18 mouse cellular contexts compared by ENCODE assay signal in the genomic region with DNA sequence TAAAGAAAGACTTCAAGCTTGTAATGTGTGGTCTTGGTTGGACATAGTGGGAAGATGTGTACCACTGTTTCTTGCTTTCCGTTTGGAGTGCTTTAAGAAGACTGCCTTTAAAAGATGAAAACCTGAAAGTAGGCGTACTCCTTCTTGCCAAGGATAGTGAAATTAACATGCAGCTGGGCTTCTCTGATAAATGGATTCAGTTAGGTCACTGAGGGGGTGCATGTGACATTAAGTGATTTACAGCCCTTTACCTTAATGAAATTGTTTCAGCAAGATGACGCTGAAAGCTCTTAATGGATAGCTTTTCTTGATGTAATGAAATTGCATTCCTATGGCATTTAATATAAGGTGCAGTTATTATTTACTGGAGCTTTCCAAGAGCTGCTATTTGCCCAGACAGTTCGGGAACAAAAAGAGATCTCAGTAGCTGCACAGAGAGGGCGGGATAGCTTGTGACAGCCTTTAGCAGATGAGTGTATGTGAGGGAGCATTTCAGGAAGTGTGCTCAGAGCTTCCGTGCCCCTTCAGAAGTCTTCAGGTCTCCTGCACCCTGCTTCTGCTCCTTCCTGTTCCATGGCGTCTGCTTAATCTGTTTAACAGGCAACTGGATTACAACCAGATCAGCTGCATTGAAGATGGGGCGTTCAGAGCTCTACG.
DNase-seq lines count a peak whose midpoint lies in the region; ATAC-seq lines count a peak whose summit lies in the region.
"Had no signal": no experiment of that assay in that cellular context is flagged by ENCODE, and none has a peak within 500 bp of the region (broad histone marks: within the 10 kb centered on the region; RNA-seq: fewer than 3 reads in every experiment).

No protein-coding gene starts in this region.

- H3K9ac ChIP-seq in hindbrain, embryonic 11.5 days (ENCODE audit: low read depth, low read length): no peak overlapping the region
- H3K9ac ChIP-seq: forebrain, embryonic 12.5 days; limb, embryonic 15.5 days; midbrain, embryonic 13.5 days had no signal

- peak; percentile 73 for DNase-seq in MN1 (ENCODE audit: low spot score)
- peak; percentile 6 for DNase-seq in c-Kit-positive CD71-negative TER-119-negative erythroid progenitor cells, embryonic 14.5 days (ENCODE audit: low read depth)
- DNase-seq in hindbrain, embryonic 11.5 days (ENCODE audit: low spot score): no peak
- peak; percentile 54 for DNase-seq in mesoderm, embryonic 11.5 days (ENCODE audit: low read depth, low spot score)
- DNase-seq in gastrocnemius, postnatal 14 days: no peak
- DNase-seq in left cerebral cortex, adult 9 months (ENCODE audit: low spot score in 2 of 2): no peak
- no peak for DNase-seq in cerebellum, adult 18-20 months
- DNase-seq: adrenal gland, postnatal 10 days; cerebellum, adult 11-12 months; cerebellum, postnatal 25 days; gastrocnemius, postnatal 25 days; kidney, adult 11 months; layer of hippocampus, postnatal 36 days had no signal

- H3K4me1 ChIP-seq in hindbrain, embryonic 11.5 days (replicated peaks; ENCODE audit: control insufficient read depth, insufficient read depth, low read length): no peaks in the 10 kb centered on the region
- H3K4me1 ChIP-seq: forebrain, embryonic 12.5 days; limb, embryonic 15.5 days; midbrain, embryonic 13.5 days had no signal

- no peaks in the 10 kb centered on the region for H3K27me3 ChIP-seq in hindbrain, embryonic 11.5 days (ENCODE audit: control insufficient read depth, insufficient read depth, low read length)
- H3K27me3 ChIP-seq: forebrain, embryonic 12.5 days; limb, embryonic 15.5 days; midbrain, embryonic 13.5 days had no signal

- no peaks in the 10 kb centered on the region for H3K36me3 ChIP-seq in hindbrain, embryonic 11.5 days (ENCODE audit: control insufficient read depth, insufficient read depth, low read length)
- H3K36me3 ChIP-seq: forebrain, embryonic 12.5 days; limb, embryonic 15.5 days; midbrain, embryonic 13.5 days had no signal

- peak; percentile 57; the same call in 1 of the 2 replicates for ATAC-seq in hindbrain, embryonic 11.5 days (ENCODE audit: low FRiP score)
- ATAC-seq: lung, postnatal 0 days; midbrain, embryonic 13.5 days had no signal

- 58% methylated on average over 9 of the region's 9 CpGs for WGBS in hindbrain, embryonic 11.5 days

- H3K4me3 ChIP-seq in hindbrain, embryonic 11.5 days (ENCODE audit: low read depth, low read length): no peak overlapping the region
- H3K4me3 ChIP-seq: forebrain, embryonic 12.5 days; limb, embryonic 15.5 days; midbrain, embryonic 13.5 days had no signal

- no peak overlapping the region for H3K4me2 ChIP-seq in hindbrain, embryonic 11.5 days (replicated peaks; ENCODE audit: low read depth, low read length)
- H3K4me2 ChIP-seq: forebrain, embryonic 12.5 days; limb, embryonic 15.5 days; midbrain, embryonic 13.5 days had no signal

- H3K9me3 ChIP-seq in hindbrain, embryonic 11.5 days (ENCODE audit: control insufficient read depth, low read length): no peaks in the 10 kb centered on the region
- H3K9me3 ChIP-seq: forebrain, embryonic 12.5 days; limb, embryonic 15.5 days; midbrain, embryonic 13.5 days had no signal

- intact Hi-C loops in gastrocnemius, postnatal 14 days (cut with DNase I; ENCODE audit: low total_unique reads): no loop called here

- H3K27ac ChIP-seq in hindbrain, embryonic 11.5 days (ENCODE audit: low read depth, low read length): peak overlapping the region; percentile 13; the same call in 1 of the 2 replicates
- H3K27ac ChIP-seq: forebrain, embryonic 12.5 days; kidney, postnatal 0 days; limb, embryonic 15.5 days; midbrain, embryonic 13.5 days had no signal

Comparison
In these comparisons a context has a peak if more than half of its experiments do, and no peak if none do; other contexts are left out.
1. DNase-seq: peak in MN1 (single experiment), c-Kit-positive CD71-negative TER-119-negative erythroid progenitor cells, embryonic 14.5 days (single experiment) and mesoderm, embryonic 11.5 days (single experiment); none in hindbrain, embryonic 11.5 days (single experiment), gastrocnemius, postnatal 14 days (single experiment), left cerebral cortex, adult 9 months (0 of 2) and cerebellum, adult 18-20 months (0 of 2).